Mouse (Mus musculus) adrenal gland, postnatal 25 days (tissue): Measurements from ENCODE around the gene Gm49450. TPM values are rescaled to one million over a fixed set of nuclear protein-coding genes. Genes with fewer than 3 reads are reported as not detected.

ENCODE experiments used
- DNase-seq: peaks from one replicate; pipeline ENCODE4 v3.0.0; 2021; ENCODE audit warnings: mixed read lengths
- long read RNA-seq: library from polyadenylated mRNA; stranded (forward); transcript quantifications from one replicate; pipeline ENCODE4 v2.0.0, GENCODE M21; 2021
- total RNA-seq: library from RNA; stranded (reverse); gene quantifications from 2 replicates; pipeline ENCODE4 v1.2.3, GENCODE M21; 2021

Gene Gm49450
- total RNA-seq: not detected in 2 replicates
- long read RNA-seq, partial matches to known transcripts: 0 of 2 reads
- long read RNA-seq, other reads (novel, unspliced or antisense): 2 of 2 reads

DNA sequence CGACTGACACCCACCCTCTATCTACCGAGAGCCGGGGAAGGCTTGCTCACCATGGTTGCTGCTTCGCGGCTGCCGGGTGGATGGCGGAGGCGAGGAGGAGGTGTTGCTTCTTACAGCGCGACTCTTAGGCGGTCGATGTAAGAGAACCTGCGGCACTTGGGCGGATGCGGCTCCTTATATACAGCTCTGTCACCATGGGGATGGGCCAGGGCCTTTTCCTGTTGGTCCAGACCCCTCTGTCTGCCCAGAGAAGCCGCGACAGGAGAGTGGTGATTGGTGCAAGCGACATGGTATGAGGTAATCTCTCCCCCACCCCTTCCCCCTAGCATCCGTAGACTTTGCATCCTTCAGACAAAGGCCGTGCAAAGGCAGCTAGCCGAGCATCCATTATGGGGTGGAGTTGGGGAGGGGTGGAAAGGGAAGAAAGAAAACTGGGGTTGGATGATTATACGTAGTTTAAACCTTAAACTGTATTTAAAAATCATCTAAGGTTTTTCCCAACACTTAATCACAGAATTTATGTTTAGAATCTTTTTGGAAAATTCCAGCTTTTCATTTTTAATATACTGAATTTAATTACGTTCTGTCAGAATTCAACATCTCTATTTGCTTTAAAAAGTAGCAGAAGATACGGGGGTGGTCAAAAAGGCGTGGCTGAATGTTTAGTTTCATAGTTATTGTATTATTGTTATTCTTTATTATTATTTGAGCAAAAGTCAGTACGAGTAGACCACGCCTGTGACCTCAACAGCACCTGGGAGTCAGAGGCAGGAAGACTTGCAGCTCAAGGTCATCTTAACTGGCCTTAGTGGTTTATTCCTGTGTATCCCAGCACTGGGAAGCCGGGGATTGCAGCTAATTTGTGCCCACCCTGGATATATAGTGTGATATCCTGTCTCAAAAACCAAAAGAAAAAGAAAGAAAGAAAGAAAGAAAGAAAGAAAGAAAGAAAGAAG is at the start of gene Gm49450, which contains the start of gene Tuba1a:
Gene Gm49450, minus strand, starts transcription at position 151 of the 956 bp plus-strand sequence.
Gene Tuba1a, minus strand, starts transcription at position 303 of the 956 bp plus-strand sequence.
- DNase-seq: peak; percentile 77

- DNase-seq: peak; percentile 58
These were observed 48.1 kb upstream of the Gm49450 start for GRCm38 (mm10) chr15:99001451-99001931.

DNA sequence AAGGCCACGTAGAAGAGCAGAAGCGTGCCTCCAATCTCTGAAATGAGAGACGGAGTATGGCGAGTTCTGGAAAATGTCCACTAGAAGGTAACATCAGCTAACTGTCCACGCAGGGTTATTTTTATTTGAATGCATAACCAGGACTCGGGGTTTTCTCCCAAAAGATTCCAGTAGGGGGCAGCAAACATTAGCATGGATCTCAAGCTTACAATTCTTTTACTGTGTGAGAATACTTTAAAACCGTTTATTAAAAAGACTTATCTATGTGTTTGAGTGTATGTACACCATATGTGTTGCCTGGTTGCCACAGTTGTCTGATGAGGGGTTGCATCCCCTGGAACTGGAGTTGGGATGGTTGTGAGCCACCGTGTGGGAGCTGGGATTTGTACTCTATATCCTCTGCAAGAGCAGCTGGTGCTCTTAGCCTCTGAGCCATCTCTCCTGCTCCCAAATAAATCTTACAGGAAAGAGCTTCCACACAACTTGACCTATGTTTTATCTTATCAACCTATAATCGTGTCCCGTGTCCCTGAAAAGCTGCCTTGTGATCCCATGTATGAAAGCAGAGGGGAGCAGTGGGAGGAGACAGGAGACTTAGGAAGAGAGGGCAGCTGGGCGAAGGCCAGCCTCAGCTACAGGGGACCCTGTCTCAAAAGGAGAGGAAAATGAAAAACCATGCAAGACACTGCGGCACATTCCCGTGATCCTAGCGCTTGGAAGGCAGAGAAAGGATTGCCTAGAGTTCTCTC is 47.4 kb upstream of the Gm49450 start:
- no peak for DNase-seq

DNA sequence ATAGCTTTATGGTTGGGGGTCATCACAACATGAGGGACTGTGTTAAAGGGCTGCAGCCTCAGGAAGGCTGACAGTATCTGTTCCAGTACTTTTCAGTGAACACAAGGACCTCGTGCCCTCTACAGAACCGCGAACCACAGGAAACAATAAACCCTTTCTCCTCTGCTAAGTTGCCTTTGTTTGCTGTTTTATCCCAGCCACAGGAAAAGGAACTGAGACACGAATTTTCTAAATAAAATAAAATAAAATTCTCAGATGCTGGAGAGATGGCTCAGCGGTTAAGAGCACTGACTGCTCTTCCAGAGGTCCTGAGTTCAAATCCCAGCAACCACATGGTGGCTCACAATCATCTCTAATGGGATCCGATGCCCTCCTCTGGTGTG is 45.4 kb upstream of the Gm49450 start:
- no peak for DNase-seq

DNA sequence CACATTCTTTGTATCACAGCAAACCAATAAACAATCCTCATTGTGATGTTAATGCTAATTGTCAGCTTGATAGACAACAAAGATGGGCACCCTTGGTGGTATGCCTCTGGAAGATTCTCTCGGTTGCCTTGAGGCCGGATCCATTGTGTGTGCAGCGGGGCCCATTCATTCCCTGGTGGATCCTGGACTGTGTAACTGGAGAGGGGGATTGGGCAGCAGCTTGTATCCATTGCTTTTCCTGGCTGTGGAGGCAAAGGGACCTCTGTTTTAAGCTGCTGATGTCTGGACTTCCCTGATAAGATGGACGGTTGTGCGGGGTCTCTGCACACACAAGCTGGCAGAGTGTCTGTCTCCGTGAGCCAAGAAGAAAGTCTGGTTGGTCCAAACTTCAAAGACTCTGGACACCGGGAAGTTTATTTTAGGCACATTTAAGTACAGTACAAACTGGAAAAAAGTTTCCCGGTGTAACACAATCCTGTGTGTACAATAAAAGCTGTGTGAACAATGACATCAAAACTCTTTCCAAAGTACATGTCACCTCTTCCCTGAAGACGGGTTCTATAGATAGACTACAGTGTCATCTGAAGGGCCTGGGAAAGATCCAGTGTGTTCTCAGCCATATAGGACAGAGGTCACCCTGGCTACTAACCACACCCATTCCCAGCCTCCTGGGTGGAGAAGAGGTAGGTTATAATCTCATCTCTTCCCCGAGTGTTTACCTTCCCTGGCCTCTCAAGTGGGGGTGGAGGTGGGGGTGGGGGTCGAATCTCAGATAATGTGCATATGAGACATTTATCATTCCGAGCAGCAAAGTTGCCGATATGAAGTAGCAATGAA is 44.8 kb upstream of the Gm49450 start:
- no peak for DNase-seq

DNA sequence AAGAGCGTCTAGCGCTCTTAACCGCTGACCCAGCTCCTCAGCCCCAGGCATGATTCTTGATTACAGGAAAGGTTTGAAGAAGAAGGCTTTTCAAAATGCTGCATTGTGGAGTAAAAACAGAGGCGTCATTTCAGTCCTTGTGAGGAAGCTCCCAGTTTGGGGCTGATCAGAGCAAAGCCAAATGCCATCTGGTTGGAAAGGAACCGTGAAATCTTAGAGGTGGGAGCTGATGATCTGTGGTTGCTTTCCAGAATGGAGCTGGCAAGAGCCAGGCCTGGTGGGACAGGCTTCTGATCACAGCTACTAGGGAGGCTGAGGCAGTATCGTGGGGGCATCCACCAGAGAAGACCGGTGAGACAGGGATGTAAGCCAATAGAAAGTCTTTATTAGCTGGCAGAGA is 43.5 kb upstream of the Gm49450 start:
- no peak for DNase-seq

- no peak for DNase-seq
These were observed 41.7 kb upstream of the Gm49450 start for GRCm38 (mm10) chr15:98994957-98995520.

DNA sequence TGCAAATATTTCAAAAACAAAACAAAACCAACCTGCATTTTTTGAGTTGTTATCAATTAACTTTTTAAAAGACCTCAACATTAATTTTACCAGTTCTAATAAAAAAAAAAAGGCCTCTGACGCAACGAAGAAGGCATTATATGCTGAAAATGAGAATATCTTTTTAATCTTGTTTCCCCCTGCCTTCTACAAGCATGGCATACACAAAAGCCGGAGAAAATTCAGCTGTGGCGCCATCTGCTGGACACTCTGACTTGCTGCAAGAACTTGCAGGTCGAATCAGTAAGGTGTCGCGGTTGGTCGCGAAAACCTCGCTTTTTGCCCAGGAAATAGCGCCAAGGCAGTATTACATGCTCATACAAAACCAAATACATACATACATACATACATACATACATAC is 40.5 kb upstream of the Gm49450 start:
- DNase-seq: peak; percentile 88

DNA sequence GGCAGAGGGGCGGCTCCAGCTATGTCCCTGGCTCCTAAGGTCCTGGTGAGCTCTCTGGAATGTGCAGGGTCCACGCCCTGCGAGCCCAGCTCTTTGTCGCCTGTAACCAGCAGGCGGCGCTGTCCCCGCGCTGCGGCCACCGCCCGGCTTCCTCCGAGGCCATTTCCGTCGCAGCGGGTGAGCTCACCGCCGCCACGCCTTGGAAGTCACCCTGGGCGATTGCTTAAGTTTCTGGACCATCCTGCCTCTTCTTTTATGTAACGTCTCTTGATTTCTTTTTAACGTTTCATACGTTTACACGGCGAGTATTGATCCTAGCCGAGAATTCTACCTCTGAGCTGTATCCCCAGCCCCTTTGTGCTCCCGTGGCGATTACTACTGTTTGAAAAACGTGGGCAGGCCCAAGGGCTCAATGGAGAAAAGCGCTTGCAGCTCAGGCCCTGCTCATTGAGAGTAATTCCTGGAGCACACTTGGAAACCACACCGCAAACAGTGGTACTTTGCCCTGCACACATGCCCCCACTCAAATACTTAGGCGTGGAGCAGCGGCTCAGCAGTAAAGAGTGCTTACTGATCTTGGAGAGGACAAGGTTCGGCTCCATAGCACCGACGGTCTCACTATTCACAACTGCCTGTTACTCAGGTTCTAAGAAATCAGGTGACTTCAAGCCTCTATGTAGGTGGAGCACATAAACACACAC is 39.9 kb upstream of the Gm49450 start:
- peak; percentile 97 for DNase-seq

DNA sequence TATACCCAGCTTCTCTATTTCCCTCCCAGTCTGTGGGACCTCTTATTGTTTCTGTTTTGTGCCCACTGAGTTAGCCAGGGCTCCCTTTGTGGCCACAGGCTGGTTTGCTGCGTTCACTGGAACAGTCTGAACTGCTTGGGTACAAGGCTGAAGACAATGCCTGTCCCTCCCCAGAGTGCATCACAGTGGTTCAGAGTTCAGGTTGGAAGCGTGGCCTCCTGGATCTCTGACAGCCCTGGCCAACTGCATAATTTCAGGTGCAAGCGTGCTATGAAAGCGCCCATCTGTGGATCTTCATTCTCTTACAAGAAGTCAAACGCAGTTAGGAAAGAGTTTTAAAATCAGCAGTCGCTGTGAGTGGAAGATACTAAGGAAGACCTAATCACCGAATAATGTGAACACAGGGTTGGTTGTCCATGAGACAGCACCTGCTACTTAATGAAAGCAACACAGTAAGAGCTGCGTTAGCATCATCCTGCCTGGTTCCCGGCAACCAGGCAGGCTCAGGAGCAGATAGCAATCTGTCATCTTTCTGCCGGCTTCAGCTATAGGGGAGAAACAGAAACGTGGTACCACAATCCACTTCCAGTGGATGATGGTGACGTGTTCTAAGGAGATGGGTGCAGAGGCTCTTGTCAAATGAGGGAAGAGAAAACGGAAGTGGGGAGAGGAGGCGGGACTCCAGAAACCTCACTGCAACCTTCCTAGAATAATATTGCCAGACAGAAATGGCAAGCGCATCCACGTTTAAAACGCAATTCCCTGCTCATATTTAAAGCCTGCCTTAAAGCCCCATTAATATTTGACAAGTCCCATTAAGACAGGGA is 38.9 kb upstream of the Gm49450 start:
- no peak for DNase-seq

- DNase-seq: no peak
These were observed 38.2 kb upstream of the Gm49450 start for GRCm38 (mm10) chr15:98991540-98992050.

DNA sequence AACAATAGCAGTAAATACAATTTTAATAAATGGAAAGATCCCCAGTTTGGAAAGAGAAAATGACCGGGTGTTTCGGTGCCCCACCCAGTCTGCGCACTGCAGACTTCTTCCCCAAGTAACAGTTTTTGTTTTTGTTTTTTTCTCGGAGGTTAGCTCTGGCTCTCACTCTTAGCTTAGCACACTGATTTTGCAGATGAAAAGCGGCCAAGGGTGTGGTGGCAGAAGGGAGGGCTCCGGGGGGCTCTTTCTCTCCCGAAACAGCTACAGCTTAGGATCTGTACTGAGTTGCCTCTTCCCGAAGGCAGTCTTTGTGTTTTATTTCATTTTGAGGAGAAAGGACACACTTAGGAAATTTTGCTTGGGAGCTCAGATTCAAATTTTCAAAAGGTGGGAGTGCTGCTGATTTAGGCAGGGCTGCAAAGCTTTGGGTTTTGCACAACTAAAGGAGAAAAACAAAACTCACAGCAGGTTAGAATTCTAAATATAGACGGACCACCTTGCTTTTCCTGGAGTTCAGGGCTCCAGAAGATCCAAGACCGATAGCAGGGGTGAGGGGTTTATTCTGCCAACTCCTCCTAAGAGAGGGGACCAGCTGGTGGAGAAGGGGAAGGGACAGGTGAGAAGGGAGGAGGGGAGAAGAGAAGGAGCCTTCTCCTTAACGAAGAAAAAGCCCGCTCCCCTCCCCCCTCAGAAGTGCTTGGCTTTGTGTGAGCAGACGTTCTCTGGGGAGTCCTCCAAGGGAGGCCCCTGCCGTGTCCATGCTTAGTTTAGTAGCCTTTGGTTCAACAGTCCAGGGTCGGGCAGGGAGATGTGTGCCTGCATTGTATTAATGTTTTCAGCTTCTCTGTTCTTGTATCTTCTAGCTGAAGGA is 37.6 kb upstream of the Gm49450 start:
- DNase-seq: no peak

- DNase-seq: no peak
These were observed 36.5 kb upstream of the Gm49450 start for GRCm38 (mm10) chr15:98989701-98990430.

DNA sequence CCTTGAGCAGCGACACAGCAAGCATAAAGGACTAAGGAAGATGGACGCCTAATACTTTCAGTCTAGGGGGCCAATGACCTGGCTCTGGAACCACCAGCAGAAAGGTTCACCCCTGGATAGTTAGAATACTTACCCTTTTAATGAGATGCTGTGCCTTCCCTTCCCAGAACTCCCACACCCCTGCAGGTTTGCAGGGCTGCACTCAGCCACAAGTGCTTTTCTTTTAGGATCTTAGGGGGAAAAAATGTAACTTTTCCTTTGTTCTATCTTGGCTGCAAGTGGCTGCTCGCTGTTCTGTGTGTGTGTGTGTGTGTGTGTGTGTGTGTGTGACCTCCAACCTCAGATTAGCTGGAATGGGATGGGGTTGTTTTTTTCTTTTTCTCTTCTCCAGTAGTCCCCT is 35.4 kb upstream of the Gm49450 start:
- no peak for DNase-seq

DNA sequence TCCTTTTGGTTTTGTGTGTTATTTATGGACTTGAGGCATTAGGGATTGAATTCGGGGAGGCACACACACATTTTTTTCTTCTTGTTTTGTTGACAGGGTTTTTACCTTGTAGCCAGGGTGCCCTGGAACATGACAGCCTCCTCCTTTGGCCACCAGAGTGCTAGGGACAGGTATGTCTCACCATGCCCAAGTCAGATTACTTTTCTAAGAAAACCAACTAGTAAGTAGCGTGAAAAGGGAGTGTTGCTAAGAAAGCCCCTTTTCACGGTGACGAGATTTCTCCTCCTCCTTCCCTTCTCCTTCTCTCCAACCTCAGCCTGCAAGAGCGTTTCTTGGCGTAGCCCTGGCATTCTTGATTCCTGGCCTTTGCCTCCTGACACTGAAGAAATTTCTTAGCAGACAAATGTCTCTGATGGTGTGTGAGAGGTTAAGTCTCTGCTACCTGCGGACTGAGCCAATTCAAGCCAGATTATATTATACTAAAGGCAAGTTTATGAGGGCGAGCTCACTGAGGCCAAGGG is 34.4 kb upstream of the Gm49450 start:
- no peak for DNase-seq

DNA sequence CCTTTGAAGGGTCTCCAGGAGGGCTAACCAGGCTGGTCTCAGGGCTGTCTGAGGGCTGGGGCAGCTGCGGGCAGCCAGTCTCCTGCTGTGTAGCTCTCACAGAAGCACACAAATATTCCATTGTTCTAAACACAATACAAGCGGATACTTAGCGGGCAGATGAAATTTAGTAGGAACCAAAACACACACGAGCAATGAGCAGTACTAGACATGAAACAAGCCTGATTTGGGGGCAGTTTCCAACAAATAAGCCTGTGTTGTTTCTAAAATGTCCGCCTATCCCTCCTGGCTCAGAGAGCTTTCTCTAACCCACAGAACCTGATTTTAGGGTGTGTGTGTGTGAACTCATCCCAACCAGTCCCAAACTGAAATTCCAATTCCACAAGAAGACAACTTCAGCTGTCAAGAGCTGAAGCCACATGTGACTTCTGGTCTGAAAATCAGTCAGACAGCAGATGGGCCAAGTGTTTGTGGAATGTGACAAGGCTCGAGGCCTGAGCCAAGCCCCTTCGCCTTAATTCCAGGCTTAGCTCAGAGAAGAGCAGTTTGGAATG is 33.8 kb upstream of the Gm49450 start:
- no peak for DNase-seq

GRCm38 (mm10) chr15:98985982-98986715 is 32.8 kb upstream of the Gm49450 start:
- no peak for DNase-seq
